Mouse (Mus musculus): ENCODE measurements around the gene Olfr582.

Olfr582 gene

GRCm38 (mm10) chr7:103037724-103038123, at the start of gene Olfr582:
TSS of gene Olfr582 (plus strand) at chr7:103038024.
- no peak for DNase-seq (ENCODE audit: low spot score)

- no peak for DNase-seq (ENCODE audit: low spot score)
Observed at GRCm38 (mm10) chr7:102989224-102989623, 48.6 kb upstream of the Olfr582 start, which contains the start of gene Olfr578. TSS of gene Olfr578 (minus strand) at chr7:102989324.

- DNase-seq (ENCODE audit: low spot score), result no peak
Observed at GRCm38 (mm10) chr7:103051000-103051399, 13.2 kb downstream of the Olfr582 start, which contains the start of gene Olfr583. TSS of gene Olfr583 (plus strand) at chr7:103051300.

GRCm38 (mm10) chr7:103081585-103081984, 43.8 kb downstream of the Olfr582 start, which contains the start of gene Olfr584:
TSS of gene Olfr584 (plus strand) at chr7:103081885.
- DNase-seq (ENCODE audit: low spot score), result no peak
